Mouse (Mus musculus) kidney, embryonic 16.5 days (tissue): ENCODE data around the gene Coq8a. TPM values are rescaled to one million over a fixed set of nuclear protein-coding genes. Genes with fewer than 3 reads are reported as not detected.

Experiments
- ATAC-seq: fragments of 200-750 bp; cut with Nextera tagmentation; 2 replicates; pipeline ENCODE4 v1.8.0; 2017; ENCODE audit warnings: moderate TSS enrichment; ENCODE audit not compliant: low FRiP score, low TSS enrichment
- H3K27ac ChIP-seq: fragments of 300-500 bp; sonication (generic); 2 replicates; pipeline ENCODE4 v1.5.1; 2014; ENCODE audit warnings: low read length
- H3K27me3 ChIP-seq: fragments of 300-500 bp; sonication (generic); 2 replicates; pipeline ENCODE4 v1.6.1; 2014; ENCODE audit warnings: low read length, control low read depth, mixed read lengths; ENCODE audit not compliant: insufficient read depth
- H3K36me3 ChIP-seq: fragments of 300-500 bp; sonication (generic); 2 replicates; pipeline ENCODE4 v1.6.1; 2014; ENCODE audit warnings: low read length, control low read depth, mixed read lengths; ENCODE audit not compliant: insufficient read depth
- H3K4me1 ChIP-seq: fragments of 300-500 bp; sonication (generic); 2 replicates; pipeline ENCODE4 v1.6.1; 2014; ENCODE audit warnings: low read length, control low read depth, mixed read lengths; ENCODE audit not compliant: insufficient read depth
- H3K4me2 ChIP-seq: fragments of 300-500 bp; sonication (generic); replicated peaks from 2 replicates; pipeline ENCODE4 v1.6.1; 2014; ENCODE audit warnings: low read depth, low read length
- H3K4me3 ChIP-seq: fragments of 300-500 bp; sonication (generic); 2 replicates; pipeline ENCODE4 v1.5.1; 2014; ENCODE audit warnings: mild to moderate bottlenecking, low read length
- H3K9ac ChIP-seq: fragments of 300-500 bp; sonication (generic); replicated peaks from 2 replicates; pipeline ENCODE4 v1.6.1; 2014; ENCODE audit warnings: low read length
- H3K9me3 ChIP-seq: fragments of 300-500 bp; sonication (generic); 2 replicates; pipeline ENCODE4 v1.6.1; 2016; ENCODE audit warnings: low read length, control low read depth
- WGBS: fragments of 180-500 bp; shearing (Covaris S2); extraction: QIAGEN DNeasy Blood & Tissue Kit; methylation state at CpG from one replicate; pipeline ENCODE4 v1.1.7; 2014; 5-methylcytosine and 5-hydroxymethylcytosine counted together
- polyA plus RNA-seq: library from polyadenylated mRNA; unstranded; fragments of >200 nt; fragmentation: Nextera tagmentation; extraction: Ambion mirVana; gene quantifications from 2 replicates; pipeline ENCODE4 v1.2.1, GENCODE M21; 2015

Coq8a gene
- polyA plus RNA-seq, 1 experiment from 2014 or later, result 21.8 TPM

- Histone ChIP-seq H3K4me3 (no peak overlapping the region), H3K27ac (no peak overlapping the region), H3K27me3 (no peaks in the 10 kb centered on the region), H3K4me2 (no peak overlapping the region), H3K9me3 (no peaks in the 10 kb centered on the region), H3K4me1 (no peaks in the 10 kb centered on the region), H3K9ac (no peak overlapping the region), H3K36me3 (peaks cover 47% of the 10 kb centered on the region)
- ATAC-seq, result no peak
- WGBS, result 92% methylated on average over 4 of the region's 4 CpGs
Observed at GRCm38 (mm10) chr1:180148563-180148962, 50.8 kb downstream of the Coq8a start.

GRCm38 (mm10) chr1:180148036-180148435 is 51.4 kb downstream of the Coq8a start:
- Histone ChIP-seq H3K9ac (no peak overlapping the region), H3K4me1 (no peaks in the 10 kb centered on the region), H3K36me3 (peaks cover 49% of the 10 kb centered on the region), H3K4me2 (no peak overlapping the region), H3K4me3 (no peak overlapping the region), H3K27ac (no peak overlapping the region), H3K9me3 (no peaks in the 10 kb centered on the region), H3K27me3 (no peaks in the 10 kb centered on the region)
- no peak for ATAC-seq
- 86% methylated on average over 4 of the region's 4 CpGs for WGBS

DNA sequence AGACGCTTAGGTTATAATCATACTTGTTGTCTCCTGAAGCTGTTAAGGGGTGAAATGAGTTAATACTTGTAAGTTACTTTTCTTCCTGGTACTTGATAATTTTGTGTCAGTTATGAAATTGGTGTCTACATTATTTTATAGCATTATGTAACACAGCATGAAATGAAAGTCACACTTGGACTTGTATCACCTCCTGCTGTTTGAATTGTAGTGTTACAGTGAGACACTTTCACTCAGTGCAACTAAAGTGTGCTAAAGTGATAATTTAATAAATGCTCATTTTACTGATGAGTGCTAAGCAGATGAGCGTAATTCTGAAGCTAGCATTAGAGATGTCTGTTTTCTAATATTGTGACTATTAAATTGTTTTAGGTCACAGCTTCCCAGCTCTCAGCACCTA is 58.4 kb downstream of the Coq8a start:
- Histone ChIP-seq H3K4me2 (no peak overlapping the region), H3K36me3 (peaks cover 41% of the 10 kb centered on the region), H3K27me3 (no peaks in the 10 kb centered on the region), H3K9ac (no peak overlapping the region), H3K4me3 (no peak overlapping the region), H3K4me1 (no peaks in the 10 kb centered on the region), H3K9me3 (no peaks in the 10 kb centered on the region), H3K27ac (no peak overlapping the region)
- WGBS, result 93% methylated on average over 2 of the region's 2 CpGs
- no peak for ATAC-seq

- H3K36me3 ChIP-seq, result peaks cover 36% of the 10 kb centered on the region
- WGBS, result 81% methylated on average over 4 of the region's 4 CpGs
- H3K27ac ChIP-seq, result no peak overlapping the region
- no peak overlapping the region for H3K9ac ChIP-seq
- no peak overlapping the region for H3K4me3 ChIP-seq
- H3K4me1 ChIP-seq, result no peaks in the 10 kb centered on the region
- ATAC-seq, result no peak
- H3K9me3 ChIP-seq, result no peaks in the 10 kb centered on the region
- H3K4me2 ChIP-seq, result no peak overlapping the region
- H3K27me3 ChIP-seq, result no peaks in the 10 kb centered on the region
Observed at GRCm38 (mm10) chr1:180139158-180139557, 60.2 kb downstream of the Coq8a start.

DNA sequence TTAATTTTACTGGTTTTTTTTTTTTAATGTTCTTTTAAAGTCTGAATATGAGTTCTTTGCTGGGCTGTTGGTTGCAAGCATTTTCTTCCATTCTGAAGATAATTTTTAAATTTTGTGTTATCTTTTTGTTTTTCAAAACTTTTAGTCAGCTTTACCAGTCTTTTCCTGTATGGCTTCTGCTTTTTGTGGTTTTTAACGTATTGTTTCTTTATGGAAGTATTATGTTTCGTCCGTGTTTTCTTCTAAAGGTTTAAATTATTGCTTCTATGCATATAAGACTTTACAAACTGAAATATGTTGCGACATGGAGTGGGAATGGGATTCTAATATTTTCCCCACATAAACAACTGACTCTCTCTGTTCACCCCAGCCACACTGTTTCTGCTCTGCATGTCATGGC is 67.2 kb downstream of the Coq8a start:
- no peaks in the 10 kb centered on the region for H3K4me1 ChIP-seq
- no peak overlapping the region for H3K4me2 ChIP-seq
- H3K4me3 ChIP-seq, result no peak overlapping the region
- peaks cover 8% of the 10 kb centered on the region for H3K36me3 ChIP-seq
- WGBS, result 96% methylated on average over 4 of the region's 4 CpGs
- H3K9me3 ChIP-seq, result no peaks in the 10 kb centered on the region
- H3K27me3 ChIP-seq, result no peaks in the 10 kb centered on the region
- no peak for ATAC-seq
- no peak overlapping the region for H3K27ac ChIP-seq
- H3K9ac ChIP-seq, result no peak overlapping the region

- H3K27me3 ChIP-seq, result no peaks in the 10 kb centered on the region
- no peak overlapping the region for H3K27ac ChIP-seq
- no peaks in the 10 kb centered on the region for H3K9me3 ChIP-seq
- H3K4me3 ChIP-seq, result no peak overlapping the region
- H3K4me1 ChIP-seq, result no peaks in the 10 kb centered on the region
- no peak overlapping the region for H3K4me2 ChIP-seq
- no peak for ATAC-seq
- H3K36me3 ChIP-seq, result peaks cover 2% of the 10 kb centered on the region; the same call in 1 of the 2 replicates
- no peak overlapping the region for H3K9ac ChIP-seq
- WGBS, result 51% methylated on average over 3 of the region's 3 CpGs
Observed at GRCm38 (mm10) chr1:180131402-180131801, 68.0 kb downstream of the Coq8a start.

DNA sequence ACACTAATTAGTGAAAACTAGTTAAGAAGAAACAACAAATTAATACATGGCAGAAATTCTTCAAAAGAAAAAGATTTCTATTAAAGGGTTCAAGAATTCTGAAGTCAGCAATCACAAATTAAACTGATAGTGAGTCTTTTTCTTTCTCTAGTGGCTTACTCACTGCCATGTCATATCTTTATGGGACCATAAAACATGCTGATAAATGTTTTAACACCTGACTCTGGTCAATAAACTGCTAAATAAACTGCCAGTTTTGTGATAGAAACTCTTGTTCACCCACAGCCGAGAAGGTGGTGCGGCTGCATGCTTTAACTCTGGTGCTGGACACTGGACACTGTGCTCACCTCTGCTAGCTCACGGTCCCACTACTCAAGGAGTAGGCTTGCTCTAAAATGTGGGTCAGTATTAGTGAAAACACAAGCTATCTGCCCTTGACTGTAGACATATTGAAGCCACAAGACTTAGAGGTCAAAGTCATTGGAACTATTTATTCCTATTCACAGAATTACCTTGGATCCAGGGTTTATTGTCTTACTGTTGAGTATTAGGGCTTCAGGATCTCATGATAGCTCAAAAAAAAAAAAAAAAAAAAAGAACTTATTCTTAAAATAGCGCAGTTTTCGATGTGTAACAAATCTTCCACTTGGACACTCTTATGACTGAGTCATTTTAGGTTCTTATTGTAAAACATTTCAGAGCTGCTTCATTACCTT is 71.2 kb downstream of the Coq8a start:
- Histone ChIP-seq H3K27ac (no peak overlapping the region), H3K4me2 (no peak overlapping the region), H3K4me1 (no peaks in the 10 kb centered on the region), H3K36me3 (no peaks in the 10 kb centered on the region), H3K27me3 (no peaks in the 10 kb centered on the region), H3K4me3 (no peak overlapping the region), H3K9me3 (no peaks in the 10 kb centered on the region), H3K9ac (no peak overlapping the region)
- no peak for ATAC-seq
- WGBS, result 81% methylated on average over 5 of the region's 5 CpGs

GRCm38 (mm10) chr1:180118233-180118632 is 81.2 kb downstream of the Coq8a start:
- no peak overlapping the region for H3K9ac ChIP-seq
- no peak overlapping the region for H3K27ac ChIP-seq
- no peaks in the 10 kb centered on the region for H3K9me3 ChIP-seq
- no peak for ATAC-seq
- WGBS, result 80% methylated on average over 8 of the region's 8 CpGs
- H3K4me3 ChIP-seq, result no peak overlapping the region
- H3K4me2 ChIP-seq, result no peak overlapping the region
- no peaks in the 10 kb centered on the region for H3K27me3 ChIP-seq
- peaks cover 11% of the 10 kb centered on the region; the same call in 1 of the 2 replicates for H3K36me3 ChIP-seq
- H3K4me1 ChIP-seq, result no peaks in the 10 kb centered on the region

DNA sequence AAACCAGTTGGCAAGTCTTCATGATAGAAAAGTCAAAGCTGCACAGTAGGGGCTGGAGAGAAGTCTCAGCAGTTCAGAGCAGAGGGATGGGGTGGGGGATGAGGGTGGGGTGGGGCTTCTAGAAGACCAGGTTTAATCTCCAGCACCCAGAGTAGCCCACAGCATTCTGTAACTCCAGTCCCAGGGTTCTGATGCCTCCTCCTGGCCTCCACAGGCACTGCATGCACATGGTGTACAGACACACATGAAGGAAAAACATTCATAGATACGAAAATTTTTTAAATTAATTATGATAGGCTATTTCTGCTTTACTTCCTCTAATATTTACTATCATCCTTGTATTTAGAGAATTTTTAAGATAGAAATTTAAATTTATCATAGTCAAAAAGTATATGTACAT is 82.9 kb downstream of the Coq8a start:
- 80% methylated on average over 1 of the region's 1 CpGs for WGBS
- peaks cover 11% of the 10 kb centered on the region; the same call in 1 of the 2 replicates for H3K36me3 ChIP-seq
- no peaks in the 10 kb centered on the region for H3K27me3 ChIP-seq
- H3K4me1 ChIP-seq, result no peaks in the 10 kb centered on the region
- no peak overlapping the region for H3K4me3 ChIP-seq
- ATAC-seq, result no peak
- no peaks in the 10 kb centered on the region for H3K9me3 ChIP-seq
- H3K9ac ChIP-seq, result no peak overlapping the region
- no peak overlapping the region for H3K27ac ChIP-seq
- H3K4me2 ChIP-seq, result no peak overlapping the region
